Mouse (Mus musculus) layer of hippocampus, adult 2 months (tissue): ENCODE measurements around the gene Rnase12. TPM values are rescaled to one million over a fixed set of nuclear protein-coding genes. Genes with fewer than 3 reads are reported as not detected.
"Not testable (repeated sequence)": the region's sequence is repeated elsewhere in the genome, so short reads cannot be mapped to it uniquely, and the experiment has no call there.

ENCODE experiments used
- DNase-seq, 2 experiments: peaks; one replicate each; pipeline ENCODE4 v3.0.0; 2022; ENCODE audit warnings: low spot score in 2 of 2
- H3K27ac ChIP-seq: fragments of 200-600 bp; 2 replicates; pipeline ENCODE4 v1.8.1; 2022
- H3K4me3 ChIP-seq: fragments of 200-600 bp; 2 replicates; pipeline ENCODE4 v1.8.1; 2022; ENCODE audit warnings: mild to moderate bottlenecking
- CTCF ChIP-seq: fragments of 200-600 bp; conservative IDR thresholded peaks from 2 replicates; pipeline ENCODE4 v1.8.1; 2022; ENCODE audit warnings: antibody characterized with exemption, mild to moderate bottlenecking, moderate library complexity
- total RNA-seq, 2 experiments: library from RNA; stranded (reverse); gene quantifications; 2 replicates each; pipeline ENCODE4 v1.2.3; 2021

Gene Rnase12
- total RNA-seq, 2 experiments from 2014 or later: not detected

- DNase-seq: no peak
- Histone ChIP-seq H3K27ac (no peak overlapping the region), H3K4me3 (no peak overlapping the region)
- no peak for TF ChIP-seq CTCF
Measured at GRCm38 (mm10) chr14:51027387-51028155, 29.9 kb downstream of the Rnase12 start.

- Histone ChIP-seq H3K27ac (no peak overlapping the region), H3K4me3 (no peak overlapping the region)
- peak; percentile 53 to 69 for DNase-seq
- peak; percentile 94 for TF ChIP-seq CTCF
Measured at GRCm38 (mm10) chr14:51026391-51027133, 30.9 kb downstream of the Rnase12 start.

- Histone ChIP-seq H3K27ac (no peak overlapping the region), H3K4me3 (no peak overlapping the region)
- DNase-seq: no peak
- no peak for TF ChIP-seq CTCF
Measured at GRCm38 (mm10) chr14:51024820-51025219, 32.6 kb downstream of the Rnase12 start.

- no peak for DNase-seq
- H3K27ac ChIP-seq: no peak overlapping the region
- no peak for TF ChIP-seq CTCF
- no peak overlapping the region for H3K4me3 ChIP-seq
Measured at GRCm38 (mm10) chr14:51023457-51023856, 34.0 kb downstream of the Rnase12 start.

GRCm38 (mm10) chr14:51017256-51017655 lies 40.2 kb downstream of the Rnase12 start:
- TF ChIP-seq CTCF: no peak
- H3K4me3 ChIP-seq: no peak overlapping the region
- no peak overlapping the region for H3K27ac ChIP-seq
- DNase-seq: no peak

GRCm38 (mm10) chr14:51015780-51016179 lies 41.7 kb downstream of the Rnase12 start:
- H3K27ac ChIP-seq: no peak overlapping the region
- TF ChIP-seq CTCF: no peak

GRCm38 (mm10) chr14:51014724-51015123 lies 42.7 kb downstream of the Rnase12 start:
- H3K4me3 ChIP-seq, H3K27ac ChIP-seq, DNase-seq: not testable (repeated sequence)

More at GRCm38 (mm10) chr14:51015780-51016179, 41.7 kb downstream of the Rnase12 start:
- no peak for DNase-seq
- H3K4me3 ChIP-seq: no peak overlapping the region

GRCm38 (mm10) chr14:51009572-51009971 lies 47.9 kb downstream of the Rnase12 start:
- no peak for DNase-seq
- no peak overlapping the region for H3K27ac ChIP-seq
- no peak overlapping the region for H3K4me3 ChIP-seq
- no peak for TF ChIP-seq CTCF

- Histone ChIP-seq H3K27ac (peak overlapping the region; percentile 73), H3K4me3 (no peak overlapping the region)
- TF ChIP-seq CTCF: no peak
- DNase-seq: no peak
Measured at GRCm38 (mm10) chr14:51008781-51009180, 48.7 kb downstream of the Rnase12 start.

GRCm38 (mm10) chr14:51007914-51008713 lies 49.3 kb downstream of the Rnase12 start:
- peak overlapping the region; percentile 73 for H3K27ac ChIP-seq
- DNase-seq: peak; percentile 8 to 11
- no peak for TF ChIP-seq CTCF
- H3K4me3 ChIP-seq: no peak overlapping the region

- no peak within 1 kb of the TSS for H3K4me3 ChIP-seq
- TF ChIP-seq CTCF: no peak
- peak within 1 kb of the TSS; percentile 73 for H3K27ac ChIP-seq
- DNase-seq: no peak
Measured at GRCm38 (mm10) chr14:51007152-51007801, 50.2 kb downstream of the Rnase12 start, which contains the start of gene Rnase10. Gene Rnase10, plus strand, starts transcription at chr14:51007751.

Other genes starting within 250 kb of the Rnase12 start
- gene Ccnb1ip1, start 249.9 kb downstream of the Rnase12 start, total RNA-seq: not detected
- 10 to 100 TPM; 27.5 to 31.9 TPM for gene Parp2, start 249.8 kb downstream of the Rnase12 start, total RNA-seq
- 1 to 10 TPM; 2.4 to 3.2 TPM for gene Tep1, start 187.1 kb downstream of the Rnase12 start, total RNA-seq
- gene Klhl33, start 160.2 kb downstream of the Rnase12 start, total RNA-seq: 1 to 10 TPM; 5.4 to 5.9 TPM
- gene Osgep, start 132.8 kb downstream of the Rnase12 start, total RNA-seq: 10 to 100 TPM; 35.0 to 36.0 TPM
- 10 to 100 TPM; 70.3 to 73.4 TPM for gene Apex1, start 132.7 kb downstream of the Rnase12 start, total RNA-seq
- gene Pip4p1, start 126.8 kb downstream of the Rnase12 start, total RNA-seq: 10 to 100 TPM; 92.9 to 95.6 TPM
- gene Pnp, start 126.6 kb downstream of the Rnase12 start, total RNA-seq: 10 to 100 TPM; 14.0 to 17.1 TPM
- 10 to 100 TPM in 1 of 2 experiments, 1 to 10 TPM in 1; 5.2 to 12.0 TPM for gene Gm49342, start 113.1 kb downstream of the Rnase12 start, total RNA-seq
- 1 to 10 TPM in 1 of 2 experiments, under 1 TPM in 1; 0.83 to 1.1 TPM for gene Pnp2, start 101.7 kb downstream of the Rnase12 start, total RNA-seq
- not detected for gene Rnase10, start 49.9 kb downstream of the Rnase12 start, total RNA-seq
- not detected for gene Rnase9, start 15.8 kb downstream of the Rnase12 start, total RNA-seq
- not detected for gene Rnase11, start 7.5 kb downstream of the Rnase12 start, total RNA-seq
- gene Olfr750, start 16.8 kb upstream of the Rnase12 start, total RNA-seq: not detected
- gene Rnase4, start 33.4 kb upstream of the Rnase12 start, total RNA-seq: 10 to 100 TPM; 15.0 to 18.0 TPM
- 1 to 10 TPM; 3.5 to 4.8 TPM for gene Ang, start 33.5 kb upstream of the Rnase12 start, total RNA-seq
- not detected for gene Eddm3b, start 56.8 kb upstream of the Rnase12 start, total RNA-seq
- gene Rnase6, start 66.2 kb upstream of the Rnase12 start, total RNA-seq: not detected
- gene Rnase1, start 89.1 kb upstream of the Rnase12 start, total RNA-seq: 1 to 10 TPM; 3.4 to 4.8 TPM
- under 1 TPM in 1 of 2 experiments, not detected in 1; 0.51 TPM for gene Rnase2b, start 104.6 kb upstream of the Rnase12 start, total RNA-seq
- gene Ang2, start 141.5 kb upstream of the Rnase12 start, total RNA-seq: not detected
- not detected for gene Ear14, start 145.7 kb upstream of the Rnase12 start, total RNA-seq
- gene Rnase2a, start 198.5 kb upstream of the Rnase12 start, total RNA-seq: not detected